Mouse (Mus musculus) adrenal gland, postnatal 14 days (tissue): ENCODE data around the gene Rcn1. TPM values are rescaled to one million over a fixed set of nuclear protein-coding genes. Genes with fewer than 3 reads are reported as not detected.
A peak's percentile ranks its signal among the peaks of the same experiment; 100 is the strongest.

Experiments
- DNase-seq: peaks from one replicate; pipeline ENCODE4 v3.0.0; 2021; ENCODE audit warnings: mixed read lengths
- total RNA-seq: library from RNA; stranded (reverse); gene quantifications from 2 replicates; pipeline ENCODE4 v1.2.3, GENCODE M21; 2021

Gene Rcn1
- total RNA-seq, 1 experiment from 2014 or later: 108 TPM

- DNase-seq: no peak
These were observed 3.1 kb downstream of the Rcn1 start for GRCm38 (mm10) chr2:105396066-105396465.

GRCm38 (mm10) chr2:105394375-105394774, 4.7 kb downstream of the Rcn1 start:
- DNase-seq: peak; percentile 11

- DNase-seq: peak; percentile 50
These were observed 6.6 kb downstream of the Rcn1 start for GRCm38 (mm10) chr2:105392514-105392913.

- DNase-seq: no peak
These were observed 7.7 kb downstream of the Rcn1 start for GRCm38 (mm10) chr2:105391414-105391784.

GRCm38 (mm10) chr2:105390653-105391413, 8.3 kb downstream of the Rcn1 start:
- no peak for DNase-seq

- DNase-seq: peak; percentile 32
These were observed 9.9 kb downstream of the Rcn1 start for GRCm38 (mm10) chr2:105389007-105389890.

GRCm38 (mm10) chr2:105386418-105386817, 12.7 kb downstream of the Rcn1 start:
- no peak for DNase-seq

- no peak for DNase-seq
These were observed 14.1 kb downstream of the Rcn1 start for GRCm38 (mm10) chr2:105384998-105385397.

GRCm38 (mm10) chr2:105383063-105383462, 16.1 kb downstream of the Rcn1 start:
- no peak for DNase-seq

- DNase-seq: no peak
These were observed 18.3 kb downstream of the Rcn1 start for GRCm38 (mm10) chr2:105380757-105381319.

GRCm38 (mm10) chr2:105379682-105380081, 19.4 kb downstream of the Rcn1 start:
- no peak for DNase-seq

GRCm38 (mm10) chr2:105375705-105376104, 23.4 kb downstream of the Rcn1 start:
- DNase-seq: peak; percentile 21

- no peak for DNase-seq
These were observed 23.9 kb downstream of the Rcn1 start for GRCm38 (mm10) chr2:105375261-105375660.

GRCm38 (mm10) chr2:105373658-105374057, 25.5 kb downstream of the Rcn1 start:
- no peak for DNase-seq

GRCm38 (mm10) chr2:105372727-105373126, 26.4 kb downstream of the Rcn1 start:
- no peak for DNase-seq

- DNase-seq: no peak
These were observed 27.0 kb downstream of the Rcn1 start for GRCm38 (mm10) chr2:105372156-105372555.

- DNase-seq: no peak
These were observed 28.4 kb downstream of the Rcn1 start for GRCm38 (mm10) chr2:105370698-105371097.

GRCm38 (mm10) chr2:105370240-105370639, 28.9 kb downstream of the Rcn1 start:
- no peak for DNase-seq

- peak; percentile 18 for DNase-seq
These were observed 31.5 kb downstream of the Rcn1 start for GRCm38 (mm10) chr2:105367623-105368022.

- DNase-seq: no peak
These were observed 41.1 kb downstream of the Rcn1 start for GRCm38 (mm10) chr2:105358040-105358439.

- DNase-seq: no peak
These were observed 42.3 kb downstream of the Rcn1 start for GRCm38 (mm10) chr2:105356791-105357190.

GRCm38 (mm10) chr2:105348886-105349285, 50.2 kb downstream of the Rcn1 start:
- no peak for DNase-seq

GRCm38 (mm10) chr2:105339993-105340392, 59.1 kb downstream of the Rcn1 start:
- peak; percentile 17 for DNase-seq
